Mouse (Mus musculus): ENCODE data around the gene Tnfsf12. TPM values are rescaled to one million over a fixed set of nuclear protein-coding genes. Genes with fewer than 3 reads are reported as not detected.

Tnfsf12 gene
- polyA plus RNA-seq, 1 experiment = 13.7 TPM

GRCm38 (mm10) chr11:69710470-69710869, 14.8 kb upstream of the Tnfsf12 start:
- Histone ChIP-seq H3K4me3 (ENCODE audit: low read depth, low read length) (no peak overlapping the region), H3K4me1 (ENCODE audit: control insufficient read depth, insufficient read depth, insufficient read length, low read length) (peaks cover 7% of the 10 kb centered on the region; the same call in 1 of the 2 replicates), H3K36me3 (ENCODE audit: control insufficient read depth, insufficient read depth, low read length) (no peaks in the 10 kb centered on the region), H3K27ac (ENCODE audit: insufficient read depth, low read depth, low read length) (no peak overlapping the region), H3K27me3 (ENCODE audit: control insufficient read depth, insufficient read depth, low read length) (no peaks in the 10 kb centered on the region)
- 77% methylated on average over 3 of the region's 3 CpGs for WGBS
- no peak for TF ChIP-seq POLR2A (IDR thresholded peaks at IDR 0.05; ENCODE audit: low read depth, low read length)
- TF ChIP-seq CTCF (IDR thresholded peaks at IDR 0.05; ENCODE audit: extremely low read depth, insufficient read length, insufficient replicate concordance, low read depth, low read length) = no peak

DNA sequence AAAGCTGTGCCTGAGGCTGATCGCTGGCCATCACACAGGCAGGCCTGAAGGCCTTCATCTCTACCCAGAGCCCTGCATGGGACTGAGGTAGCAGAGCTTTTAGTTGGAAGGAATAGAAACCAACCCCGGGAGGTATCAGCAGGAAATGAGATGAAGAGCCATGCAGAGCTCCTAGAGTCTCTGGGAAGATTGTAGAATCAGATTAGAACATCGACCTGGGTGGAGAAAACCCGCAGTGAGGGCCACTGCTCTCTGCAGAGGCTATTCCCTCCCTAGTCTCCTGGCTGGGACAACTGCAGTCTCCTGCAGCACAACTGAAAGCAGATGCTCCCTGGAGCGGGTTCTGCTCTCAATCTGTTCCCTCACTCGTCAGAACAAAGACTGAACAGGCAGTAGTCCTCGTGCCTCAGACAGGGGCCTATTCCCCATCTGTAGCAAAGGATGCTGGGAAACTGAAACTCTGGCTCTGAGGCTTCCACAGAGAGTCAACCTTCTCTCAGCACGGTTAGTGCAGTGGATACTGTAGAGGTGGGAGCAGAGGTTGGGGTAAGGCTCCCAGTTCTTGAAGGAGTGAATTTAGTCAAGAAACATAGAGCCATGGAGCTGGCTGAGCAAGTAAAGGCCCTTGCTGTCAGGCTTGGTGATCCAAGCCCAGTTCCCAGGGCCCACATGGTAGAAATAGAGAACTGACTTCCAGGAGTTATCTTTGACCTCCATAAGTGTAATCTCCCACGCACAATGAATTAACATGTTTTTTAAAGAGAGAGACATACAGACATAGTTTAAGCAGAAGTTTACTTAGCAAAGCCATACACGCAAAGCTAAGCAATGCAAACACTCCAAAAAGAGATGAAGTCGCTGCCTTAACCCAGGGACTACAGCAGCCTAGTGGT, 14.2 kb upstream of the Tnfsf12 start:
- H3K27me3 ChIP-seq (ENCODE audit: control insufficient read depth, insufficient read depth, low read length) = no peaks in the 10 kb centered on the region
- H3K4me3 ChIP-seq (ENCODE audit: low read depth, low read length) = no peak overlapping the region
- H3K4me1 ChIP-seq (ENCODE audit: control insufficient read depth, insufficient read depth, insufficient read length, low read length) = peaks cover 7% of the 10 kb centered on the region; the same call in 1 of the 2 replicates
- WGBS = 71% methylated on average over 11 of the region's 11 CpGs
- no peaks in the 10 kb centered on the region for H3K36me3 ChIP-seq (ENCODE audit: control insufficient read depth, insufficient read depth, low read length)
- H3K27ac ChIP-seq (ENCODE audit: insufficient read depth, low read depth, low read length) = no peak overlapping the region
- TF ChIP-seq CTCF (IDR thresholded peaks at IDR 0.05; ENCODE audit: extremely low read depth, insufficient read length, insufficient replicate concordance, low read depth, low read length) (no peak), POLR2A (IDR thresholded peaks at IDR 0.05; ENCODE audit: low read depth, low read length) (no peak)

DNA sequence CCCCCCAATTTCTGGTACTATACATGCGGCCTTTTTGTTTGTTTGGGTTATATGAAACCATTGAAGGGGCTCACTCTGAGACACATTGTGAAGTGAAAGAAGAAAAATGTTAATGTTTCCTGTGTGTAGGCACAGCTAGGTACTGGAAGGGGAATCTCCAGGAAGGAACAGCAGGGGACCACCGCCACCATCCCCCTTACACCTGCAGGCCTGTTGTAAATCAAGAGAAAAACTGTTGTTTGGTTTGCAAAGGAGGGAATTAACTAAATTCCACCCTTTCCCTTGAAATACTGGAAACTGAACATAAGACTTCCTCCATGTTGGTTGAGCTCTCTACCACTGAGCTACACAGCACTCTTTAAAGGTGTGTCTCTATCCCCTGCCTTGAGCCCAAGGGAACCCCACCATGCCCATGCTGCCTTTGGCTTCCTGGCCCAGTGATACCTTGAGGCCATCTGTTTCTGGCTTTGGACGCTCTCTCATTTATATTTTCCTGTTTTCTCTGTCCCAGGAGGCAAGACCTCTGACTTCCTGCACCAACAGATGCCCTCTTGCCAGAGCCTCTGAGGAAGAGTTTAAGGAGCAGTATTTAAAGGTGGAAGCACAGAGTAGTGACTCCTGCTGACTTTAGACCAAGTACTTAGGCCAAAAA, 13.1 kb upstream of the Tnfsf12 start:
- Histone ChIP-seq H3K4me3 (ENCODE audit: low read depth, low read length) (no peak overlapping the region), H3K36me3 (ENCODE audit: control insufficient read depth, insufficient read depth, low read length) (no peaks in the 10 kb centered on the region), H3K27ac (ENCODE audit: insufficient read depth, low read depth, low read length) (no peak overlapping the region), H3K27me3 (ENCODE audit: control insufficient read depth, insufficient read depth, low read length) (no peaks in the 10 kb centered on the region), H3K4me1 (ENCODE audit: control insufficient read depth, insufficient read depth, insufficient read length, low read length) (peaks cover 10% of the 10 kb centered on the region)
- WGBS = 90% methylated on average over 3 of the region's 3 CpGs
- no peak for TF ChIP-seq CTCF (IDR thresholded peaks at IDR 0.05; ENCODE audit: extremely low read depth, insufficient read length, insufficient replicate concordance, low read depth, low read length)
- TF ChIP-seq POLR2A (IDR thresholded peaks at IDR 0.05; ENCODE audit: low read depth, low read length) = no peak

- 78% methylated on average over 4 of the region's 4 CpGs for WGBS
- no peak for TF ChIP-seq CTCF (IDR thresholded peaks at IDR 0.05; ENCODE audit: extremely low read depth, insufficient read length, insufficient replicate concordance, low read depth, low read length)
- no peak for TF ChIP-seq POLR2A (IDR thresholded peaks at IDR 0.05; ENCODE audit: low read depth, low read length)
- peaks cover 10% of the 10 kb centered on the region for H3K4me1 ChIP-seq (ENCODE audit: control insufficient read depth, insufficient read depth, insufficient read length, low read length)
- no peaks in the 10 kb centered on the region for H3K27me3 ChIP-seq (ENCODE audit: control insufficient read depth, insufficient read depth, low read length)
- H3K36me3 ChIP-seq (ENCODE audit: control insufficient read depth, insufficient read depth, low read length) = no peaks in the 10 kb centered on the region
- no peak overlapping the region for H3K27ac ChIP-seq (ENCODE audit: insufficient read depth, low read depth, low read length)
- no peak overlapping the region for H3K4me3 ChIP-seq (ENCODE audit: low read depth, low read length)
These were observed 12.3 kb upstream of the Tnfsf12 start for GRCm38 (mm10) chr11:69707873-69708381.

- Histone ChIP-seq H3K36me3 (ENCODE audit: control insufficient read depth, insufficient read depth, low read length) (no peaks in the 10 kb centered on the region), H3K4me3 (ENCODE audit: low read depth, low read length) (no peak overlapping the region), H3K27ac (ENCODE audit: insufficient read depth, low read depth, low read length) (no peak overlapping the region), H3K4me1 (ENCODE audit: control insufficient read depth, insufficient read depth, insufficient read length, low read length) (peaks cover 10% of the 10 kb centered on the region), H3K27me3 (ENCODE audit: control insufficient read depth, insufficient read depth, low read length) (no peaks in the 10 kb centered on the region)
- 75% methylated on average over 4 of the region's 4 CpGs for WGBS
- TF ChIP-seq POLR2A (IDR thresholded peaks at IDR 0.05; ENCODE audit: low read depth, low read length) = no peak
- no peak for TF ChIP-seq CTCF (IDR thresholded peaks at IDR 0.05; ENCODE audit: extremely low read depth, insufficient read length, insufficient replicate concordance, low read depth, low read length)
These were observed 11.8 kb upstream of the Tnfsf12 start for GRCm38 (mm10) chr11:69707480-69707847.

- Histone ChIP-seq H3K4me1 (ENCODE audit: control insufficient read depth, insufficient read depth, insufficient read length, low read length) (peaks cover 10% of the 10 kb centered on the region), H3K27ac (ENCODE audit: insufficient read depth, low read depth, low read length) (no peak overlapping the region), H3K27me3 (ENCODE audit: control insufficient read depth, insufficient read depth, low read length) (no peaks in the 10 kb centered on the region), H3K36me3 (ENCODE audit: control insufficient read depth, insufficient read depth, low read length) (no peaks in the 10 kb centered on the region), H3K4me3 (ENCODE audit: low read depth, low read length) (no peak overlapping the region)
- TF ChIP-seq POLR2A (IDR thresholded peaks at IDR 0.05; ENCODE audit: low read depth, low read length) (no peak), CTCF (IDR thresholded peaks at IDR 0.05; ENCODE audit: extremely low read depth, insufficient read length, insufficient replicate concordance, low read depth, low read length) (no peak)
- WGBS = 36% methylated on average over 6 of the region's 6 CpGs
These were observed 11.3 kb upstream of the Tnfsf12 start for GRCm38 (mm10) chr11:69706775-69707479.
